Mouse (Mus musculus): ENCODE measurements around the gene Slit3. TPM values are rescaled to one million over a fixed set of nuclear protein-coding genes. Genes with fewer than 3 reads are reported as not detected.

The Slit3 gene
- polyA plus RNA-seq, 1 experiment from 2014 or later, result 5.8 TPM

DNA sequence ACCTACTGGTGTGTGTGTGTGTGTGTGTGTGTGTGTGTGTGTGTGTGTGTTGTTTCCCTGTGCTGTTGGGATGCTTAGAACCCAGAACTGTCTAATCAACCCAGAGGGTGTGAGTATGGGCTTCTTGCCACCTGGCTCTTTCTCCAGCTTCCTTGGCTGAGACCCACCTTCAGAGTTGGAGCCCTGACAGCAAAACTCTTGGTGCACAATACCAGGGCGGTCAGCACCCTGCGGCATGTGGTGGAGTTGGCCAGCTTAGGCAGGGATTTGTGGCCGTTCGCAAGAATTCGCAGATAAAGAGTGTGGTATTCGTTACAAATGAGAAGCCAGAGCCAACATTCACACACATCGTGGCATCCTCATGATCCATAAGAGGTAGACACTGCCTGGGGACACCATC is 123.5 kb downstream of the Slit3 start:
- peak; percentile 61 for ATAC-seq
- WGBS, result 62% methylated on average over 7 of the region's 7 CpGs
- H3K4me2 ChIP-seq (ENCODE audit: low read length), result no peak overlapping the region

DNA sequence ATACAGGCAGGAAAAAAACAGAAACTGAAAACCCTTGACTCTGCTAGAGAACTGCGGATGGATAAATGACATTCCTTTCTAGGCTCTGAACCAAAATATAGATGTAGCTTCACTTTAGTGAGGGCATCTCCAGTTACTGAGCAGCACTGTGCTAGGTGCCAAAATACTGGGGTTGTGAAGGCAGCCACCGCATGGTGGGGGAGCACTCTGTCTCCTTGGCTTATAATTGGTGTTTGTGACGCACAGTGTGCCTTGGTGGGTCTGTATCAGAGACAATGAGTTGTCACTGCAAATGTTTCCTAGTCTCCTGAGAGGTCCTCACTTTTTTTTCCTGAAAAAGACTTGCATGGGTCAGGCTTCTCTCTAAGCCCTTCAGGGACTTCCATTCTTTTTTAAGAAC is 125.6 kb downstream of the Slit3 start:
- WGBS, result 50% methylated on average over 3 of the region's 3 CpGs
- no peaks in the 10 kb centered on the region for H3K36me3 ChIP-seq (ENCODE audit: control insufficient read depth, insufficient read depth)
- no peaks in the 10 kb centered on the region for H3K27me3 ChIP-seq (replicated peaks; ENCODE audit: control insufficient read depth, insufficient read depth, low read length)
- no peak overlapping the region for H3K4me3 ChIP-seq (replicated peaks; ENCODE audit: low read length)
- no peak overlapping the region for H3K4me2 ChIP-seq (ENCODE audit: low read length)
- H3K27ac ChIP-seq (ENCODE audit: low read length), result no peak overlapping the region
- no peaks in the 10 kb centered on the region for H3K4me1 ChIP-seq (replicated peaks; ENCODE audit: control insufficient read depth, insufficient read depth, low read length)
- no peak overlapping the region for H3K9ac ChIP-seq (replicated peaks; ENCODE audit: low read depth, low read length)
- H3K9me3 ChIP-seq (ENCODE audit: control insufficient read depth, low read length), result no peaks in the 10 kb centered on the region
- ATAC-seq, result no peak

More for the DNA sequence above, 123.5 kb downstream of the Slit3 start:
- Histone ChIP-seq H3K4me1 (replicated peaks; ENCODE audit: control insufficient read depth, insufficient read depth, low read length) (no peaks in the 10 kb centered on the region), H3K9ac (replicated peaks; ENCODE audit: low read depth, low read length) (no peak overlapping the region), H3K4me3 (replicated peaks; ENCODE audit: low read length) (no peak overlapping the region), H3K27ac (ENCODE audit: low read length) (no peak overlapping the region), H3K27me3 (replicated peaks; ENCODE audit: control insufficient read depth, insufficient read depth, low read length) (no peaks in the 10 kb centered on the region), H3K36me3 (ENCODE audit: control insufficient read depth, insufficient read depth) (no peaks in the 10 kb centered on the region), H3K9me3 (ENCODE audit: control insufficient read depth, low read length) (no peaks in the 10 kb centered on the region)

DNA sequence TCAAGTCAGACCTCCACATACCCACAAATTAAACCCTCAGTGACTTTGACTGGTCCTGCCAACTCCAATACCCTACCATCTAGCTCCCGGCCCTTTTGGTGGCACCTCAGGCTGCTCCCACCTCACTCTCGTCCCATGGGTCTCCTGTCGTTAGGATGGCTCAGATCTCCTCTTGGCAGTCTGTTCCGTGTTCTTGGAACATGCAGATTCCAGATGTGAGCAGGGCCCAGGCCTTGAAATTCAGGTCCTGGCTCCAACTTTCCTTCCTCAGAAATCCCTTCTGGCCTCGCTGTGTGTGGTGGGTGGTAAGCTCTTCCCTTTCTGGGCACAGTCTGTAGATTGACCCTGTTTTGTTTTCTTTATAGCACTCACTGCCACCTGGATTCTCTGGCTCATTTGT is 127.1 kb downstream of the Slit3 start:
- Histone ChIP-seq H3K4me1 (replicated peaks; ENCODE audit: control insufficient read depth, insufficient read depth, low read length) (no peaks in the 10 kb centered on the region), H3K36me3 (ENCODE audit: control insufficient read depth, insufficient read depth) (no peaks in the 10 kb centered on the region)
- 76% methylated on average over 5 of the region's 5 CpGs for WGBS

DNA sequence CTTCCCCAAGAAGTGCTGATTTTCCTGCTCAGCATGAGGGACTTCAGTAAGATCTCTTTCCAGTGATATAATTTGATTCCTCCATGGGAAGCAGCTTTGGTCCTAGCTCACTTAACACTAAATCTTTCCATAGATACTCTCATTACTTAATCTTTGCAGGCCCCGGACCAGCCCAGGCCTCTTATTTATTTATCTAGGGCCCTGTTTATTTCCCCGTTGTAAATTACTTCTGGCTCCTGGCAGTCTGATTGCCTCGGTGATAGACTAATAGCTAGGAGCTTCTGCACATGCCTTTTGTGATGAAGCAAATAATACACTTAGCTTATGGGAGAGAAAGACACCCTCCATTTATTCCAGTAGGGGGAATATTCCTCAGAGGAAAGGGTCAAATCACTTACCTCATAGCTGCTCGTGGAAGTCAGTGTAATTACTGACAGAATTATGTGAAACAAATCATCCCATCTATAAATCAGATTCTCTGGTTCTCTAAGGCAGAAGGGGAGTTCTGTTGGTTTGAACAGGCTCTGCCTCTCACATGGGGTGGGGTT is 129.9 kb downstream of the Slit3 start:
- Histone ChIP-seq H3K27me3 (replicated peaks; ENCODE audit: control insufficient read depth, insufficient read depth, low read length) (no peaks in the 10 kb centered on the region), H3K27ac (ENCODE audit: low read length) (no peak overlapping the region), H3K9ac (replicated peaks; ENCODE audit: low read depth, low read length) (no peak overlapping the region), H3K4me1 (replicated peaks; ENCODE audit: control insufficient read depth, insufficient read depth, low read length) (no peaks in the 10 kb centered on the region), H3K4me3 (replicated peaks; ENCODE audit: low read length) (no peak overlapping the region), H3K36me3 (ENCODE audit: control insufficient read depth, insufficient read depth) (no peaks in the 10 kb centered on the region), H3K9me3 (ENCODE audit: control insufficient read depth, low read length) (no peaks in the 10 kb centered on the region), H3K4me2 (ENCODE audit: low read length) (no peak overlapping the region)
- ATAC-seq, result no peak
- 44% methylated on average over 4 of the region's 4 CpGs for WGBS

More for the DNA sequence above, 127.1 kb downstream of the Slit3 start:
- Histone ChIP-seq H3K27me3 (replicated peaks; ENCODE audit: control insufficient read depth, insufficient read depth, low read length) (no peaks in the 10 kb centered on the region), H3K4me2 (ENCODE audit: low read length) (no peak overlapping the region), H3K4me3 (replicated peaks; ENCODE audit: low read length) (no peak overlapping the region), H3K27ac (ENCODE audit: low read length) (no peak overlapping the region), H3K9ac (replicated peaks; ENCODE audit: low read depth, low read length) (no peak overlapping the region), H3K9me3 (ENCODE audit: control insufficient read depth, low read length) (no peaks in the 10 kb centered on the region)
- no peak for ATAC-seq

DNA sequence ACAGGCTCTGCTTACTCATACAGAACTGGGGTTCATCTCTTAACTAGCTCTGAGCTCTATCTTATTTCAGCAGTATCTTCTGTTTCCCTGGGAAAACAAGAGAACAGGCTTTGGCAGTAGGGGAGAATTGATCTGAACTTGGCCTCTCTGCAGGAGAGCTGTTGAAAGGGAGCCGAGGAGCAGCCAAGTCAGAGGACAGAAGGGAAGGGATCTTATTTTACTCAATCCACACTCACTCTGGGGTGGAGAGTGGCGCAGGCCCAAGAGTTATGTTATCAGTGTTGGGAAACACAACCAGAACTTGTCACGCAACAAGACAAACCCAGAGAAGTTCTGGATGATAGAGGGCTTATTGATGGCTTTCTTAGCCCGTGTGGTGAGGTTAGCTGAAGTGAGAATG is 130.9 kb downstream of the Slit3 start:
- no peak overlapping the region for H3K4me2 ChIP-seq (ENCODE audit: low read length)
- H3K36me3 ChIP-seq (ENCODE audit: control insufficient read depth, insufficient read depth), result no peaks in the 10 kb centered on the region
- no peak overlapping the region for H3K27ac ChIP-seq (ENCODE audit: low read length)
- H3K4me1 ChIP-seq (replicated peaks; ENCODE audit: control insufficient read depth, insufficient read depth, low read length), result no peaks in the 10 kb centered on the region
- 89% methylated on average over 4 of the region's 4 CpGs for WGBS
- no peaks in the 10 kb centered on the region for H3K27me3 ChIP-seq (replicated peaks; ENCODE audit: control insufficient read depth, insufficient read depth, low read length)
- no peak overlapping the region for H3K4me3 ChIP-seq (replicated peaks; ENCODE audit: low read length)
- no peak overlapping the region for H3K9ac ChIP-seq (replicated peaks; ENCODE audit: low read depth, low read length)
- H3K9me3 ChIP-seq (ENCODE audit: control insufficient read depth, low read length), result no peaks in the 10 kb centered on the region
- no peak for ATAC-seq

DNA sequence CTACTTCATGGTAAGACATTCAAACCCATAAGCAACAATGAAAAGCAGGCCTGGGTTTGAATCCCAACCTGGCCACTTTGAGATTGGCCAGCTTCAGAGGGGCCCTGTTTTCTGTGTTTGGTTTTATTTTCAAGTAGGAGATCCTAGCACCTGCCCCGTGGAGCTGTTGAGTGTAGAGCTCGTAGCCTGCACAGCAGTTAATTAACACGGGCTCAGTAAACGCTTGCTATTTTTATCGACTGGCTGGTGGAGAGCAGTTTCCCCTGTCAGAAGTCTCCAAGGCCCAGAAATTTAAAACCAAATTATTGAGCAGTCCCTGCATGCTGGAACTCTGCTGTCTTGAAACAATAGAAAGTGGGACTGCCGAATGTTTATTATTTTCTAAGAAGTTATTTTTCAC is 136.3 kb downstream of the Slit3 start:
- H3K4me3 ChIP-seq (replicated peaks; ENCODE audit: low read length), result no peak overlapping the region
- ATAC-seq, result no peak
- no peaks in the 10 kb centered on the region for H3K9me3 ChIP-seq (ENCODE audit: control insufficient read depth, low read length)
- H3K27me3 ChIP-seq (replicated peaks; ENCODE audit: control insufficient read depth, insufficient read depth, low read length), result no peaks in the 10 kb centered on the region
- 50% methylated on average over 6 of the region's 6 CpGs for WGBS
- H3K9ac ChIP-seq (replicated peaks; ENCODE audit: low read depth, low read length), result no peak overlapping the region
- H3K27ac ChIP-seq (ENCODE audit: low read length), result no peak overlapping the region
- H3K4me2 ChIP-seq (ENCODE audit: low read length), result no peak overlapping the region
- no peaks in the 10 kb centered on the region for H3K36me3 ChIP-seq (ENCODE audit: control insufficient read depth, insufficient read depth)
- peaks cover 4% of the 10 kb centered on the region for H3K4me1 ChIP-seq (replicated peaks; ENCODE audit: control insufficient read depth, insufficient read depth, low read length)

DNA sequence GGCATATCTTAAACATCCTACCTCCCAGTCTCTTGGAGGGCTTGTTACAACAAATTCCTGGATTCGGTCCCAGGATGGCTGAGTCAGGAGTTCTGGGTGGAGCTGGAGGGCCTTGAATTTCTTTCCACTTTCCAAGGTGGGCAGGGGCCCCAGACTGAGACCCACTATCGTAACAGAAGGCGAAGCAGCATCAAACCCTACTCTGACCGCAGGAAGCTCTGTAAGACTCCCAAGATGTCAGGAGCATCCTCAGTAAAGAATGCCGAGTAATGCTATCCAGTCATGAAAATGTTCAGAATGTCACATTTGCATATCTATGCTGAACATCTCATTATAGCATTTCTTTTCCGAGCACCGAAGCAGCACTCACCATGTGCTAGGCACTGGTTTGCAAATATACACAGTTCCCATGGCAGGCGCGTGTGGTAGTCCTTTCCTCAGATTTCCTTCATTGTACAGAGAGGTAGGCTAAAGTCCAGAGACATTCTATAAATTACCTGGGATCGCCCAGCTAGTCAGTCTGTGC is 140.6 kb downstream of the Slit3 start:
- Histone ChIP-seq H3K4me3 (replicated peaks; ENCODE audit: low read length) (no peak overlapping the region), H3K4me1 (replicated peaks; ENCODE audit: control insufficient read depth, insufficient read depth, low read length) (peaks cover 6% of the 10 kb centered on the region), H3K27ac (ENCODE audit: low read length) (no peak overlapping the region), H3K4me2 (ENCODE audit: low read length) (no peak overlapping the region), H3K9me3 (ENCODE audit: control insufficient read depth, low read length) (no peaks in the 10 kb centered on the region), H3K9ac (replicated peaks; ENCODE audit: low read depth, low read length) (no peak overlapping the region), H3K36me3 (ENCODE audit: control insufficient read depth, insufficient read depth) (no peaks in the 10 kb centered on the region), H3K27me3 (replicated peaks; ENCODE audit: control insufficient read depth, insufficient read depth, low read length) (no peaks in the 10 kb centered on the region)
- WGBS, result 67% methylated on average over 10 of the region's 10 CpGs
- ATAC-seq, result peak; percentile 52

DNA sequence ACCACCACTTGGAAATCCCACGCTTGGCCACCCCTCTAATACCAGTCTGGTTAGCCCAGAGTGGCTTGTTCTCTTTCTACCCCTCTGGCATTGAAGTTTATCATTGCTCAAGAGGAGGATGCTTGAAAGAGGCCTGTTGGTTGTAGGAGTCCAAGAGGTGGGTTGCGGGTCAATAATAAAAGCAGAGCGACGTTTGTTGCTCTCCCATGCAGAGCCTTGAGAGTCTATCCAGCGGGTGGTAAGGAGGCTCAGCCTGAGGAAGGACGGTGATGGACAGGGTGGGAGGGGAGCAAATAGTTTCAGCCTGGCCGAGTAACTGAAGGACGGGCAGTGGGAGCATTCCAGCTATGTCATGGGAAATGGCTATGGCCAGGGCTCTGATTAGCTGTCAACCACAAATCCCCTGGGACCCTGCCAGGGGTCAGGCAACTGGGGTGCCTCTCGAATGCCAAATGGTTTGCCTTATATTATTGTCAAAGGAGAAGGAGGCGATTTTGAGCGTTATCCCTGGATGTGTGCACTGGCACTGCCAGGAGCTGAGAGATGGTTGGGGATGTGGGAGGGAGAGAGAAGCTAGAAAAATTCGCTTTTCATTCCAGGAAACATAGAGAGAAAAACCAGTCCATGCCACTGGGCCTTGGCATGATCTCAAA is 141.4 kb downstream of the Slit3 start:
- Histone ChIP-seq H3K36me3 (ENCODE audit: control insufficient read depth, insufficient read depth) (no peaks in the 10 kb centered on the region), H3K27me3 (replicated peaks; ENCODE audit: control insufficient read depth, insufficient read depth, low read length) (no peaks in the 10 kb centered on the region), H3K4me2 (ENCODE audit: low read length) (no peak overlapping the region), H3K27ac (ENCODE audit: low read length) (no peak overlapping the region), H3K9me3 (ENCODE audit: control insufficient read depth, low read length) (no peaks in the 10 kb centered on the region), H3K4me3 (replicated peaks; ENCODE audit: low read length) (no peak overlapping the region), H3K9ac (replicated peaks; ENCODE audit: low read depth, low read length) (no peak overlapping the region), H3K4me1 (replicated peaks; ENCODE audit: control insufficient read depth, insufficient read depth, low read length) (peaks cover 6% of the 10 kb centered on the region)
- no peak for ATAC-seq
- WGBS, result 45% methylated on average over 12 of the region's 12 CpGs

DNA sequence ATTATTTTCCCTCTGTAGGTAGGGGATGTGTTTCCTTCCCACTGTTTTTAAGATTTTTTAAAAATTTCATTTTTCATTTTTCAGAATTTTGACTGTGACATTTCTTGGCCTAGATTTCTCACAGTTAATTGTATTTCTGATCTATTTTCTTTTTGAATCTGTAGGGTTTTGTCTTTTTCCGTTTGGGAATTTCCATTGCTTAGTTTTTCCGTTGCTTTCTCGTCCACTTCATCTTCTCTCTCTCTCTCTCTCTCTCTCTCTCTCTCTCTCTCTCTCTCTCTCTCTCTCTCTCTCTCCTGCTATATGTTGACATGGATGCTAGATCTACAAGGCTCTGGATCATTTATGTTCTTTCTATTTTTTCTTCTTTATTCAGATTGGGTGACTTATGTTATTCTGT is 143.7 kb downstream of the Slit3 start:
- H3K9me3 ChIP-seq (ENCODE audit: control insufficient read depth, low read length), result no peaks in the 10 kb centered on the region
- H3K27me3 ChIP-seq (replicated peaks; ENCODE audit: control insufficient read depth, insufficient read depth, low read length), result no peaks in the 10 kb centered on the region
- 92% methylated on average over 3 of the region's 3 CpGs for WGBS
- H3K4me3 ChIP-seq (replicated peaks; ENCODE audit: low read length), result no peak overlapping the region
- ATAC-seq, result no peak
- peaks cover 6% of the 10 kb centered on the region for H3K4me1 ChIP-seq (replicated peaks; ENCODE audit: control insufficient read depth, insufficient read depth, low read length)
- no peak overlapping the region for H3K9ac ChIP-seq (replicated peaks; ENCODE audit: low read depth, low read length)
- H3K27ac ChIP-seq (ENCODE audit: low read length), result no peak overlapping the region
- H3K4me2 ChIP-seq (ENCODE audit: low read length), result no peak overlapping the region
- no peaks in the 10 kb centered on the region for H3K36me3 ChIP-seq (ENCODE audit: control insufficient read depth, insufficient read depth)
